8 mouse cellular contexts compared by ENCODE assay signal in the genomic region with DNA sequence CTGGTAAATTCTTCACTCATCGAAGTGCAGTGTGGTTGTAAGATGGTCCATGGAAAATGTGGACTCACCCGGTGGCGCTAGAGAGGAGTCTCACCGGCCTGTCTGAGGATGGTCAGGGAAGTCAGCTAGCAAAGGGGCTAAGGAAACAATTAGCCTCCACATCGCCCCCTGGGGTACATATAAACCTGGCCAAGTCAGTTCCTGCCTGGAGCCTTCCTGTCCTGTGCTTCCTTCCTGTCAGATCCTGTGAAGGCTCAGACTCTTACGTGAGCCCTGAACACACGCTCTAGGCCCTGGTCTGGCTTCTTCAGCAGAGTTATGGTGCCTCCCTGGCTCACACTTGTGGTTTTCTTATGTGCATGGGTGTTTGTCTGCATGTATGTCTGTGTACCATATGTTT. TPM values are rescaled to one million over a fixed set of nuclear protein-coding genes. Genes with fewer than 3 reads are reported as not detected.
DNase-seq lines count a peak whose midpoint lies in the region; ATAC-seq and TF ChIP-seq lines count a peak whose summit lies in the region.

No protein-coding gene starts in this region.

- H3K4me1 ChIP-seq in ES-Bruce4 (ENCODE audit: control insufficient read depth, insufficient read depth, low read length), result peaks cover 3% of the 10 kb centered on the region
- 0 out of 2 replicates have a peak, but pooled peaks cover 4% of the 10 kb centered on the region for H3K4me1 ChIP-seq in lung, embryonic 14.5 days (ENCODE audit: insufficient read depth)
- H3K4me1 ChIP-seq in intestine, embryonic 15.5 days (replicated peaks), result 0 out of 2 replicates have a peak, but pooled peaks cover 4% of the 10 kb centered on the region

- peak; percentile 70 for TF ChIP-seq CTCF in ES-Bruce4 (IDR thresholded peaks at IDR 0.05; ENCODE audit: low read depth, low read length)
- peak; percentile 57 for TF ChIP-seq CTCF in lung, embryonic 14.5 days (IDR thresholded peaks at IDR 0.05; ENCODE audit: low read depth)

- peak overlapping the region; percentile 9; the same call in 1 of the 2 replicates for H3K27ac ChIP-seq in ES-Bruce4 (ENCODE audit: insufficient read depth, low read length)
- no peak overlapping the region for H3K27ac ChIP-seq in lung, embryonic 14.5 days (ENCODE audit: low read depth)
- H3K27ac ChIP-seq in intestine, embryonic 15.5 days, result no peak overlapping the region

- no peaks in the 10 kb centered on the region for H3K27me3 ChIP-seq in ES-Bruce4 (ENCODE audit: control insufficient read depth, insufficient read depth, low read length, poor library complexity, severe bottlenecking)
- no peaks in the 10 kb centered on the region for H3K27me3 ChIP-seq in lung, embryonic 14.5 days (ENCODE audit: insufficient read depth, low read length)
- H3K27me3 ChIP-seq in intestine, embryonic 15.5 days (replicated peaks), result no peaks in the 10 kb centered on the region

- peak; percentile 38 to 49 for DNase-seq in heart, adult 18-20 months
- DNase-seq in heart, postnatal 25 days (ENCODE audit: low spot score), result no peak
- peak; percentile 46 to 53 for DNase-seq in heart, adult 9 months (ENCODE audit: low spot score in 2 of 2)
- DNase-seq in lung, embryonic 14.5 days, result peak; percentile 77
- DNase-seq in urinary bladder, postnatal 36 days (ENCODE audit: low spot score in 2 of 2), result no peak
- DNase-seq in cerebellum, adult 9-11 months, result no peak

- TF ChIP-seq EP300 in ES-Bruce4 (IDR thresholded peaks at IDR 0.05; ENCODE audit: insufficient read depth, low read depth, low read length), result no peak

- H3K9ac ChIP-seq in ES-Bruce4 (ENCODE audit: low read depth, poor library complexity, severe bottlenecking), result no peak overlapping the region
- no peak overlapping the region for H3K9ac ChIP-seq in lung, embryonic 14.5 days
- no peak overlapping the region for H3K9ac ChIP-seq in intestine, embryonic 15.5 days

- WGBS in lung, embryonic 14.5 days, result 48% methylated on average over 7 of the region's 7 CpGs
- WGBS in intestine, embryonic 15.5 days, result 48% methylated on average over 7 of the region's 7 CpGs

- H3K4me2 ChIP-seq in lung, embryonic 14.5 days, result no peak overlapping the region
- H3K4me2 ChIP-seq in intestine, embryonic 15.5 days (replicated peaks), result no peak overlapping the region

- no peak overlapping the region for H3K4me3 ChIP-seq in ES-Bruce4 (ENCODE audit: low read depth, low read length)
- H3K4me3 ChIP-seq in lung, embryonic 14.5 days (ENCODE audit: low read depth, low read length), result no peak overlapping the region
- no peak overlapping the region for H3K4me3 ChIP-seq in intestine, embryonic 15.5 days (replicated peaks)

- TF ChIP-seq POLR2A in ES-Bruce4 (IDR thresholded peaks at IDR 0.05; ENCODE audit: insufficient read depth, low read length), result no peak

- ATAC-seq in lung, embryonic 14.5 days (ENCODE audit: insufficient read depth), result no peak
- no peak for ATAC-seq in intestine, embryonic 15.5 days

- no peaks in the 10 kb centered on the region for H3K36me3 ChIP-seq in ES-Bruce4 (ENCODE audit: control insufficient read depth, insufficient read depth, low read length, poor library complexity, severe bottlenecking)
- H3K36me3 ChIP-seq in lung, embryonic 14.5 days (ENCODE audit: insufficient read depth), result peaks cover 37% of the 10 kb centered on the region; the same call in 1 of the 2 replicates
- H3K36me3 ChIP-seq in intestine, embryonic 15.5 days, result no peaks in the 10 kb centered on the region

- no peaks in the 10 kb centered on the region for H3K9me3 ChIP-seq in ES-Bruce4 (replicated peaks; ENCODE audit: control insufficient read depth, insufficient read depth, low read length, poor library complexity, severe bottlenecking)
- no peaks in the 10 kb centered on the region for H3K9me3 ChIP-seq in lung, embryonic 14.5 days (ENCODE audit: low read depth, low read length)
- no peaks in the 10 kb centered on the region for H3K9me3 ChIP-seq in intestine, embryonic 15.5 days

- intact Hi-C loops in heart, postnatal 25 days (cut with DNase I), result loop anchor here (5.0 kb wide), 1 partner anchor 41 kb away; no protein-coding TSS in a partner anchor

RNA-seq across cellular contexts. Expression of gene Ptch2, which starts 5.3 kb away (rescaled TPM):
- total RNA-seq in heart, adult 18-20 months (2021), result under 1 TPM; 0.39 to 0.40 TPM
- total RNA-seq in heart, postnatal 25 days (2021), result 1 to 10 TPM; 1.1 to 1.5 TPM
- polyA plus RNA-seq in ES-Bruce4 (2011; ENCODE audit: insufficient read depth, insufficient read length, low read depth, missing spikeins), result 4.5 and 5.7 TPM in 2 replicates
- 12.2 and 14.1 TPM in 2 replicates for polyA plus RNA-seq in lung, embryonic 14.5 days (2014; fragmentation: Nextera tagmentation; extraction: Ambion mirVana)
- polyA plus RNA-seq in intestine, embryonic 15.5 days (2015; fragmentation: Nextera tagmentation; extraction: Ambion mirVana), result 5.6 and 5.9 TPM in 2 replicates

RNA-seq across cellular contexts. Expression of gene Btbd19, which starts 24.3 kb away (rescaled TPM):
- 1 to 10 TPM; 3.4 to 3.5 TPM for total RNA-seq in heart, adult 18-20 months (2021)
- total RNA-seq in heart, postnatal 25 days (2021), result 1 to 10 TPM; 2.0 to 3.3 TPM
- polyA plus RNA-seq in ES-Bruce4 (2011; ENCODE audit: insufficient read depth, insufficient read length, low read depth, missing spikeins), result 60.9 and 65.8 TPM in 2 replicates
- polyA plus RNA-seq in lung, embryonic 14.5 days (2014; fragmentation: Nextera tagmentation; extraction: Ambion mirVana), result 6.7 and 7.6 TPM in 2 replicates
- polyA plus RNA-seq in intestine, embryonic 15.5 days (2015; fragmentation: Nextera tagmentation; extraction: Ambion mirVana), result 6.0 and 7.6 TPM in 2 replicates

RNA-seq across cellular contexts. Expression of gene Tctex1d4, which starts 25.4 kb away (rescaled TPM):
- total RNA-seq in heart, adult 18-20 months (2021), result under 1 TPM in 1 of 2 experiments, not detected in 1; 0.64 TPM
- not detected for total RNA-seq in heart, postnatal 25 days (2021)
- not detected in 2 replicates for polyA plus RNA-seq in ES-Bruce4 (2011; ENCODE audit: insufficient read depth, insufficient read length, low read depth, missing spikeins)
- not detected in 2 replicates for polyA plus RNA-seq in lung, embryonic 14.5 days (2014; fragmentation: Nextera tagmentation; extraction: Ambion mirVana)
- not detected in 2 replicates for polyA plus RNA-seq in intestine, embryonic 15.5 days (2015; fragmentation: Nextera tagmentation; extraction: Ambion mirVana)

RNA-seq across cellular contexts. Expression of gene Plk3, which starts 32.5 kb away (rescaled TPM):
- total RNA-seq in heart, adult 18-20 months (2021), result 1 to 10 TPM; 1.4 TPM
- total RNA-seq in heart, postnatal 25 days (2021), result 1 to 10 TPM; 1.5 to 2.1 TPM
- polyA plus RNA-seq in ES-Bruce4 (2011; ENCODE audit: insufficient read depth, insufficient read length, low read depth, missing spikeins), result 12.1 and 12.5 TPM in 2 replicates
- 4.2 and 5.1 TPM in 2 replicates for polyA plus RNA-seq in lung, embryonic 14.5 days (2014; fragmentation: Nextera tagmentation; extraction: Ambion mirVana)
- 3.6 and 3.7 TPM in 2 replicates for polyA plus RNA-seq in intestine, embryonic 15.5 days (2015; fragmentation: Nextera tagmentation; extraction: Ambion mirVana)

RNA-seq across cellular contexts. Expression of gene Rps8, which starts 54.8 kb away (rescaled TPM):
- total RNA-seq in heart, adult 18-20 months (2021), result 100 to 1,000 TPM; 587 to 633 TPM
- total RNA-seq in heart, postnatal 25 days (2021), result 100 to 1,000 TPM; 571 to 648 TPM
- polyA plus RNA-seq in ES-Bruce4 (2011; ENCODE audit: insufficient read depth, insufficient read length, low read depth, missing spikeins), result 2,253 and 2,515 TPM in 2 replicates
- polyA plus RNA-seq in lung, embryonic 14.5 days (2014; fragmentation: Nextera tagmentation; extraction: Ambion mirVana), result 1,312 and 1,358 TPM in 2 replicates
- polyA plus RNA-seq in intestine, embryonic 15.5 days (2015; fragmentation: Nextera tagmentation; extraction: Ambion mirVana), result 1,027 and 1,033 TPM in 2 replicates

Comparison
In these comparisons a context has a peak if more than half of its experiments do, and no peak if none do; other contexts are left out.
1. DNase-seq: peak in heart, adult 18-20 months (2 of 2), heart, adult 9 months (2 of 2) and lung, embryonic 14.5 days (single experiment); none in heart, postnatal 25 days (single experiment), urinary bladder, postnatal 36 days (0 of 2) and cerebellum, adult 9-11 months (single experiment).